Mouse (Mus musculus): ENCODE measurements at regions not wholly inside any gene's neighbourhood (a gene's known extent, or its start where the extent isn't known, plus 50 kb on each side); places are given as distances from the start of the nearest gene placed in this dataset.
"Not testable (repeated sequence)": the region's sequence is repeated elsewhere in the genome, so short reads cannot be mapped to it uniquely, and the experiment has no call there.

DNA sequence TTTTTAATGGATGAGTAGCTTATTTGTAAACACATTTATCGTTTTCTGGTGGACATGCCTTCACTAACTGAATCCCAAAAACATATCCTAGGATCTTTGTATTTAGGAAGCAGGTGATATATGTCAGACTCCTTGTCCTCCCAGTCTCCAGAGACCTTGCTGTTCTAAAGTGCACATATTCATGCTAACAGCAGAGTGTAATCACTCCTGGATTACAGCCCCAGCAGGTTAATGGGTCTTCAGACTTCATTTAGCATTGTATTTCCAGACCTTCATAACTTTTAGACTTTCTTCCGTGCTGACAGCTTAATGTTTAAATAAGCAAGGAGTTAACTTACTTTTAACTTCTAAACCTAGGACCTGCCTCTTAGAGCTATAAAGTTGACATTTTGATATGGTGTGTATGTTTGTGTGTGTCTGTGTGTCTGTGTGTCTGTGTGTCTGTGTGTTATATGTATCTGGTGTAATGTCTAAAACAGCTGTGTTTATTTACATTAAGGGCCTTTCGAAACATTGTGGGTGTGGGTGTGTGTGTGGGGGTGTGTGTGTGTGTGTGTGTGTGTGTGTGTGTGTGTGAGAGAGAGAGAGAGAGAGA is 398.3 kb downstream of the Gm4340 start:
- no peak for DNase-seq (ENCODE audit: low read depth, low spot score)

DNA sequence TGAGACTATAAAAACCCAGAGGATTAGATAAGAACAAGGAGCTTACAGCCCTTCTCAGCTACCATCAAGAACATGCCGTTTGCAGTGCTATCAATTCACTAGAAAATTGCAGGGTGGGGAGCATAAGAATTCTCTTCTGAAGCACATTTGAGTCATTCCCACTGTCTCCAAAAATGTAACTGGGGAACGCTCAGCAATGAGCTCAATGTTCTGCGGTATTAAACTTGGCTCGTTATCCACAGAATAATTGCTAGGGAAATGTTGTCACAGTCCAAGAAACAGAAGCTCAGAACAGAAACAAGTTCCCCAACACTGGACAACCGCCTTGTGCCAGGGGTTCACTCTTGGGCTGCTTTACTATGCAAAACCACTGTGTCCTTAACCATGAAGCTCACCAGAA is 402.1 kb downstream of the Gm4340 start:
- no peak for DNase-seq (ENCODE audit: low read depth, low spot score)

DNA sequence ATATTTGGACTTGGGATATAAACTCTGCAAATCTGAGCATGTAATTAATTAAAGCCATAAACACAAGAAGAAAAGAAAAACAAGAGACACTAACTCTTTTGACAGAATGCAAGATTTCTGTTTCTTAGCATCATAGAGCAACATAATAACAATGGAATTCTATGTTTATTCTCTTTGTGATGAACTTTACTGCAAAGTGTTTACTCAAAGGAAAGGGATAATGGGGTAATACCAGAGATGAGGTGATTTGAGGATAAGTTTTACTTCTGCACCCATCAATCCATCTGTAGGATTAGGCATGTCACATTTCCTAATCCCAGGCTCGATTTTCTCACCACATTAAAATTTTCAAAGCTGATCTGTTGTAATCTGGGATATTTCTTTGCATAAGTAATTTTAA is 433.8 kb downstream of the Gm4340 start:
- no peak for DNase-seq (ENCODE audit: low read depth, low spot score)

DNA sequence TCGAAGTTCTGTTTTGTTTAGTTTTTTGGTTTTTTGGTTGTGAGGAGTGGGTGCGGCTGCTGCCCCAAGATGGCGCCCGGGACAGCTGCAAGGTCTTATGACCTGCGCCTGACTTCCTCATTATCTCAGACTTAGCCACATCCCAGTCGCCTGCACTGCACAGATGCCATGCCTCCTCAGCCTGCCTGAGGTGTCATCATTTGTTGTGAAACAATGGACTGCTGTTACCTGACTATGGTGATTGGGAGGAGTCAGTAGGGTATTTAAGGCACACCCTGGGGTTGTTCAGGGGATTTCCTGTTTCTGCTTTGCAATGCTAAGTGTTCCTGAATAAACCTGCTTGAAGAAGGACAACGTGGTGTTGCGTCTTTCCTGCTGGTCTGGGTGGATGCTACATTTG is 457.2 kb downstream of the Gm4340 start:
- peak; percentile 80 for DNase-seq (ENCODE audit: low read depth, low spot score)

DNA sequence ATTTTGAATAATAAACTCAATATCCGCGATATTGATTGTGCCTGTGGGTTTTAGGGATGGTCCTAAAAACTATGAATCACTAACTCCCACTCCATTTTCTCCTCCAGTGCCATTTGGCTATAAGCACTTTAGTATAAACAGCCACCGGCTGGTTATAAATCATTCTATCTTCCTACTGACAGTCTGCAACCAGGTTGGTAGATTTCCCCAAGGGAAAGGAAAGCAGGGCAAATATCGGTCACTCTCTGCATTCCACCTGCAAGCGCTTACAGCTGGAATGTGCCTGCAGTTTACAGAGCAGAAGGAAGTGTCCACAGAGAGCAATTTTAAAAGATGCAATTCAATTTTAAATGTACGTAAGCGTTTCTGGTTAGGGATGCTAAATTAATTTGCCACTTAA is 466.5 kb downstream of the Gm4340 start:
- no peak for DNase-seq (ENCODE audit: low read depth, low spot score)

DNA sequence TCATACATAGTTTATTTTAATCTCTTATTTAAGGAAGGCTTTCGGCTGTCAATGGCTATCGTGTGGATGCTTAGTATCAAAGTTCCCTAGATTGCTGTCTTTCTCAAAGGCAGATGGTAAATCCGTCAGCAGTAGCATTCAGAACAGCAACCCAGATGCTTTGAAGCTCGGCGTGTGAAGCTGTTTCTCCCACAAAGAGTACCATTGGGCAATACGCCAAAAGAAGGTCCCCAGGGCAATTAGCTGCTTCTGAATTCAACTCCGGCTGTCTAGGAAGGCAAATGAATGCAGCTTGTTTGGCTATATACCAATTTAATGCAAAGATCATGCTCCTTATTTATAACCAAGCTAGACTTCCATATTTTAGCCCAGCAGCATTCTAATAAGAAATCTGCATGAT is 467.8 kb downstream of the Gm4340 start:
- DNase-seq (ENCODE audit: low read depth, low spot score): no peak

DNA sequence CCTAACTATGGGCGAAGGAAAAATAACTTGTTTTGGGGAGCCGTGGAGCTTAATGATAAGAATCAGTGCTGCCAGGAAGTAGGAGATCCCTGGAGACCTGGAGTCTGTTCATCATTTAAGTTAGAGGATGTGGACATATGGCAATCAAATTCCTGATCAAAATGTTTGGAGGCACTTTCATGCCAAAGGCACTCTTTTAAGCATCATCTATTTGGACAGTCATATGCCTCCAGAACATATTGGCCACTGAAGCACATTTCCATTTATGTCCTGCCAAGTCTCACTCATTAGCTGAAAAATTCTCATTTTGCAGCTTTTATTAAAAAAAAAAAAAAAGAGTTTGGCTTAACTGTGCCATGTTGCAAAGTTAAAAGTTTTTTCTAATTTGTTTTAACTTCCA is 474.4 kb downstream of the Gm4340 start:
- no peak for DNase-seq (ENCODE audit: low read depth, low spot score)

DNA sequence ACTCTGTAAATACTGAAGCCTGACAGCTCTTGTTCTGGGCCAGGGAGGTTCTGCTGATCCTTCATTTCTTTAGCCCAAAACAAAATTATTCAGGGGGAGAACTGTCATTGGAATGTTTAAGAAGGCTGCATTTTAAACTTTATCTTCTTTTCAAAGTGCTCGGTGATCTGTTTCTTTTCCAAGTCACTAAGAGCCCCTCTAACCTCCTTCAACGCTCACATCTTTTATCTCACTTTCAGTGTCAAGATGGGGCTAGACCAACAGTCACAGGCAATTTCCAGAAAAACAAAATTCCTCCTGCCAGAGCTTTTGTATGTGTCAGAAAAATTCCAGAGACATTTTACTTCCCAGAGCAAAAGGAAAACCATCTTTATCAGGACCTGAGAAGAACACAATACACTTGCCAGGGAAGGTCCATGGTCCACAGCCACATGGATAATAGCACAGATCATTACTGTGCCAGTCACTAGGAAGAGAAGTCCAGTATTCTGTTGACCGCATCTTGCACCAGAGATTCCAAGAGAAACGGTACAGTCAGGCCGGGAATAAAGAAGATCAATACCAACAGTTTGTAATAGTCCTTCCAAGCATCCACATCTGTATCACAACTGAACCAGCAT is 491.0 kb downstream of the Gm4340 start:
- DNase-seq (ENCODE audit: low read depth, low spot score): no peak

DNA sequence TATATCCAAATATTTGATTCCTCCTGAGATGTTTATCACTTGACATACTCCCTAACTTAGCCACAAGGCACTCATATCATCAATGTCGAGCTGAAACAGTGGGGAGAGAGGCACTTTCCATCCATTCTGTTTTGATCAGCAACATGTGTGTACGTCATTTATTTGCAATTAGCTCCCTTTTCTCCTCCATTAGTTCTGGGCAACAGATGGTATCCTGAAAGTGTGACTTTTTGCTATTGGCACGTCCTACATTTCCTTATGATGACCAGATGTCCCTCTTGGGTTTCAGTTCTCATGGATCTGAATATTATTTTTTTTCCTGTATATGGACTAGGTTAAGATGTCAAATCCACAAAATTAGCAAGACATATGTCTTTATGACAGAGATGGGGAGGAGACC is 492.0 kb downstream of the Gm4340 start:
- no peak for DNase-seq (ENCODE audit: low read depth, low spot score)

DNA sequence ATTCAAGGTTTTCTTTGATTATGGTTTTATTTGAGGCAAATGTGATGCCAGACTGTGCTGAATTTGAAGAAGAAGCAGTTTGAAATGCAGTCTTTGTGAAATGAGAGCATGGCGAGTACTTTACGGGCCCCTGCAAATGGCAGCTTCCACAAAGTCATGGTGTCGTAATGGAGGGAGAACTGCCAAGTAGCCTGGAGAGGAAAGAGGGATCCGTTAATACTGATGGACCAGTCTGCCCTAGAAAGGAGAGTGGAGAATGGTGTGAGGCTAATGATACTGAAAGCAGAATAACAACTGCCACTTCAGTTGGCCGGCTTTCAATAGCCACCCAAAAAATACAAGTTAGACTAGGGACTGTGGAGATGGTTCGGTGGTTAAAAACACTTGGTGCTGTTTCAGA is 492.8 kb downstream of the Gm4340 start:
- no peak for DNase-seq (ENCODE audit: low read depth, low spot score)

DNA sequence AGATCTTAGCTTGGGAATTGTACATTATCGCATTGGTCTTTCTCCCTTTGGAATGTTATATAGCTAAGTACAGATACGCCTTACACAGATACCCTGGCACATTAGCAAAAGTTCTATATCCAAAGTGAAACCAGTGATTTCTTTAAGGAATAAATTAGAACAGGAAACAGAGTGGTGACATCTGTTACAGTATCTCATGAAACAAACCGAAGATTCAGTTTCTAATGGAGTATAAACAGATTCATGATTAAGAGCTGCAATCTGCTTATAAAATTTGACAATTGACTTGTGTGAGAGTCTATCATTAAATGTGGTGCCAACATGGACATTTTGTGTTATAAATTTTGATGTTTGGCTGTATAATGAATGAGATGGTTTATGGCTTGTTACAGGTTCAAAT is 501.1 kb downstream of the Gm4340 start:
- no peak for DNase-seq (ENCODE audit: low read depth, low spot score)

DNA sequence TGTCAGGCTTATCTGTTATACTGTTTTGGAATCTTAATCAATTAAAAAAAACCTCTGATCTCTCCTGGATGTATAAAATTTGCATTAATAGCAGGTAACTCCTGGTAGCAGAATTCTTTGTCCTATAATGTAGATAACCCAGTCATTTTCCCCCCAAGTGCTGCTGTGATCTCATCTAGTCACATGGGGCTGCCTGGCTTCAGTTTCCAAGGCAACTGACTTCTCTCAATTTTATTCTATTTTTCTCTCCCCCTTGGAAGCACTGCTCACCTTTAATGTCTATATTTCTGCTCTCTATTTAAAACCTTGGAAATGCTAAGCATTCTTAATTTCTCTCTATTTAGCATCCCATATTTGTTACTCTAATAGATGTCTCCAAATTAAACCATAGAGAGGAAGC is 515.1 kb downstream of the Gm4340 start:
- no peak for DNase-seq (ENCODE audit: low read depth, low spot score)

DNA sequence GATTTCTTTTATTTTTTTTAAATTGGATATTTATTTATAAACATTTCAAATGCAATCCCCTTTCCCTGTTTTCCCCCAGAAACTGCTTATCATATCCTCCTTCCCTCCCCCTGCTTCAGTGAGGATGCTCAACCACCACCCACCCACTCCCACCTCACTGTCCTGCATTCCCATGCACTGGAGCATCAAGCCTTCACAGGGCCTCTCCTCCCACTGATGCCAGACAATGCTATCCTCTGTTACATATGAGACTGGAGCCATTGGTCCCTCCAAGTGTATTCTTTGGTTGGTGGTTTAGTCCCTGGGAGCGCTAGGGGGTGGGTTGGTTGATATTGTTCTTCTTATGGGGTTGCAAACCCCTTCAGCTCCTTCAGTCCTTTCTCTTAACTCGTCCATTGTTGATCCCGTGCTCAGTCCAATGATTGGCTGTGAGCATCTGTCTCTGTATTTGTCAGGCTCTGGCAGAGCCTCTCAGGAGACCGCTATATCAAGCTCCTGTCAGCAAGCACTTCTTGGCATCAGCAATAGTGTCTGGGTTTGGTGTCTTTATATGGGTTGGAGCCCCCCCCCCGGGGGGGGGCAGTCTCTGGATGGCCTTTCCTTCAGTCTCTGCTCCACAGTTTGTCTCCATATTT is 519.6 kb downstream of the Gm4340 start:
- DNase-seq (ENCODE audit: low read depth, low spot score): not testable (repeated sequence)
